Mouse (Mus musculus): Measurements from ENCODE around the gene Ssbp4.

- TF ChIP-seq POLR2A (IDR thresholded peaks at IDR 0.05; ENCODE audit: insufficient read length, low read depth) (no peak), MYOD1 (IDR thresholded peaks at IDR 0.05; ENCODE audit: control insufficient read depth in 1 of 3, insufficient read length in 2 of 3, low read depth in 2 of 3) (no peak), TCF12 (IDR thresholded peaks at IDR 0.05; ENCODE audit: insufficient read depth, poor library complexity, severe bottlenecking) (no peak), MYOG (IDR thresholded peaks at IDR 0.05; ENCODE audit: control insufficient read depth in 1 of 3, insufficient read depth in 1 of 3, insufficient read length in 2 of 3, low read depth in 2 of 3) (no peak), POLR2AphosphoS2 (IDR thresholded peaks at IDR 0.05; ENCODE audit: insufficient read length, low read depth) (no peak), USF1 (IDR thresholded peaks at IDR 0.05; ENCODE audit: low read depth) (peak; percentile 28), E2F4 (IDR thresholded peaks at IDR 0.05; ENCODE audit: insufficient read depth) (no peak), CEBPB (IDR thresholded peaks at IDR 0.05; ENCODE audit: insufficient read depth, poor library complexity, severe bottlenecking) (no peak), MAX (IDR thresholded peaks at IDR 0.05; ENCODE audit: low read depth) (no peak), REST (IDR thresholded peaks at IDR 0.05; ENCODE audit: insufficient read depth, insufficient read length) (no peak), SRF (IDR thresholded peaks at IDR 0.05; ENCODE audit: control insufficient read depth, insufficient read length, low read depth) (no peak)
Measured at GRCm38 (mm10) chr8:70607603-70607897, 1.1 kb downstream of the Ssbp4 start.

All from myocyte (in vitro differentiated cells).